ENCODE assay signal across 7 mouse cellular contexts in genomic region chr12:54654141-54654540, GRCm38 (mm10). TPM values are rescaled to one million over a fixed set of nuclear protein-coding genes. Genes with fewer than 3 reads are reported as not detected.
DNase-seq lines count a peak whose midpoint lies in the region; ATAC-seq lines count a peak whose summit lies in the region.

No protein-coding gene starts in this region.

- no peak overlapping the region for H3K4me3 ChIP-seq in forebrain, embryonic 14.5 days (ENCODE audit: low read depth, low read length)
- H3K4me3 ChIP-seq in neural tube, embryonic 14.5 days (ENCODE audit: low read depth, low read length): no peak overlapping the region; the same call in 1 of the 2 replicates

- peak; percentile 7 to 33 for DNase-seq in lung, adult 18-20 months
- DNase-seq in lung, postnatal 4 days: no peak
- no peak for DNase-seq in forebrain, embryonic 14.5 days (ENCODE audit: low spot score)
- DNase-seq in kidney, postnatal 4 days: peak; percentile 27 to 31
- no peak for DNase-seq in right cerebral cortex, adult 2 months (ENCODE audit: low spot score in 2 of 2)
- DNase-seq in B cell, adult 2 months: no peak

- no peak overlapping the region for H3K9ac ChIP-seq in forebrain, embryonic 14.5 days (ENCODE audit: low read length)
- H3K9ac ChIP-seq in neural tube, embryonic 14.5 days (replicated peaks; ENCODE audit: low read depth, low read length): no peak overlapping the region

- H3K9me3 ChIP-seq in forebrain, embryonic 14.5 days (replicated peaks; ENCODE audit: control insufficient read depth, low read length): no peaks in the 10 kb centered on the region
- no peaks in the 10 kb centered on the region for H3K9me3 ChIP-seq in neural tube, embryonic 14.5 days (ENCODE audit: control insufficient read depth, low read length)

- WGBS in forebrain, embryonic 14.5 days: 71% methylated on average over 4 of the region's 4 CpGs
- WGBS in neural tube, embryonic 14.5 days: 87% methylated on average over 4 of the region's 4 CpGs

- no peak for ATAC-seq in forebrain, embryonic 14.5 days
- ATAC-seq in neural tube, embryonic 14.5 days (ENCODE audit: low read depth): no peak

- no peak overlapping the region for H3K27ac ChIP-seq in forebrain, embryonic 14.5 days (ENCODE audit: low read depth, low read length)
- no peak overlapping the region for H3K27ac ChIP-seq in neural tube, embryonic 14.5 days (ENCODE audit: low read depth, low read length)

- peak overlapping the region; percentile 60 for H3K4me2 ChIP-seq in forebrain, embryonic 14.5 days (ENCODE audit: low read length)
- peak overlapping the region; percentile 73; the same call in 1 of the 2 replicates for H3K4me2 ChIP-seq in neural tube, embryonic 14.5 days (ENCODE audit: low read depth, low read length)

- H3K27me3 ChIP-seq in forebrain, embryonic 14.5 days (replicated peaks; ENCODE audit: control insufficient read depth, insufficient read depth, low read length): no peaks in the 10 kb centered on the region
- H3K27me3 ChIP-seq in neural tube, embryonic 14.5 days (ENCODE audit: control insufficient read depth, insufficient read depth, low read length): no peaks in the 10 kb centered on the region

- H3K36me3 ChIP-seq in forebrain, embryonic 14.5 days (ENCODE audit: control insufficient read depth, insufficient read depth, low read length): peaks cover 6% of the 10 kb centered on the region; the same call in 1 of the 2 replicates
- H3K36me3 ChIP-seq in neural tube, embryonic 14.5 days (ENCODE audit: control insufficient read depth, insufficient read depth, low read length): no peaks in the 10 kb centered on the region

- peaks cover 15% of the 10 kb centered on the region for H3K4me1 ChIP-seq in forebrain, embryonic 14.5 days (ENCODE audit: control insufficient read depth, insufficient read depth, low read length)
- H3K4me1 ChIP-seq in neural tube, embryonic 14.5 days (ENCODE audit: control insufficient read depth, insufficient read depth, low read length): peaks cover 8% of the 10 kb centered on the region

RNA-seq across cellular contexts. Expression of gene Sptssa, which starts 2.2 kb away (rescaled TPM):
- polyA plus RNA-seq in forebrain, embryonic 14.5 days (2014; fragmentation: Nextera tagmentation; extraction: Ambion mirVana): 193 and 196 TPM in 2 replicates
- polyA plus RNA-seq in neural tube, embryonic 14.5 days (2014; fragmentation: Nextera tagmentation; extraction: Ambion mirVana): 219 and 224 TPM in 2 replicates

RNA-seq across cellular contexts. Expression of gene Eapp, which starts 41.6 kb away (rescaled TPM):
- 84.0 and 87.0 TPM in 2 replicates for polyA plus RNA-seq in forebrain, embryonic 14.5 days (2014; fragmentation: Nextera tagmentation; extraction: Ambion mirVana)
- polyA plus RNA-seq in neural tube, embryonic 14.5 days (2014; fragmentation: Nextera tagmentation; extraction: Ambion mirVana): 77.2 and 83.9 TPM in 2 replicates

Comparison
In these comparisons a context has a peak if more than half of its experiments do, and no peak if none do; other contexts are left out.
1. DNase-seq: peak in lung, adult 18-20 months (2 of 2) and kidney, postnatal 4 days (2 of 2); none in lung, postnatal 4 days (0 of 2), forebrain, embryonic 14.5 days (single experiment), right cerebral cortex, adult 2 months (0 of 2) and B cell, adult 2 months (0 of 2).